Mouse (Mus musculus) spleen, adult 12 weeks (tissue): ENCODE measurements around the gene Tnfrsf26.
"Not testable (repeated sequence)": the region's sequence is repeated elsewhere in the genome, so short reads cannot be mapped to it uniquely, and the experiment has no call there.

Experiments used
- DNase-seq: peaks from one replicate; pipeline ENCODE4 v3.0.0; 2022; ENCODE audit warnings: low spot score

The Tnfrsf26 gene

GRCm38 (mm10) chr7:143628540-143628939, at the start of gene Tnfrsf26:
Gene Tnfrsf26 (minus strand): TSS chr7:143628722.
- DNase-seq, result no peak

GRCm38 (mm10) chr7:143666427-143667311, 38.1 kb upstream of the Tnfrsf26 start:
- DNase-seq, result no peak

DNA sequence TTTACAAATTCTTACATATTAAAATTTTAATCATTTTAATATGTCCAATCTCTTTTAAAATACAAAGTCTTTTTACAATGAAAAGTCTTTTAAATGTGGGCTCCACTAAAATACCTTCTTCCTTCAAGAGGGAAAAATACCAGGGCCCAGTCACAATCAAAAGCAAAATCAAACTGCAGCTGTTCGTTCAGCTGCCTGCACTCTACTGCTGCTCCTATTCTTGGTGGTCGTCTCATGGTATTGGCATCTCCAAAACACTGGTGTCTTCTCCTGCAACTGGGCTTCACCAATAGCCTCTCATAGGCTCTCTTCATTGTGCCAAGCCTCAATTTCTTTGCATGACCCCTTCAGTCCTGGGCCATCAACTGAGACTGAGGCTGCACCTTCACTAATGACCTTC, 34.9 kb upstream of the Tnfrsf26 start:
- no peak for DNase-seq

GRCm38 (mm10) chr7:143660797-143661196, 32.3 kb upstream of the Tnfrsf26 start:
- DNase-seq, result no peak

GRCm38 (mm10) chr7:143649769-143650346, 21.3 kb upstream of the Tnfrsf26 start:
- not testable (repeated sequence) for DNase-seq

DNA sequence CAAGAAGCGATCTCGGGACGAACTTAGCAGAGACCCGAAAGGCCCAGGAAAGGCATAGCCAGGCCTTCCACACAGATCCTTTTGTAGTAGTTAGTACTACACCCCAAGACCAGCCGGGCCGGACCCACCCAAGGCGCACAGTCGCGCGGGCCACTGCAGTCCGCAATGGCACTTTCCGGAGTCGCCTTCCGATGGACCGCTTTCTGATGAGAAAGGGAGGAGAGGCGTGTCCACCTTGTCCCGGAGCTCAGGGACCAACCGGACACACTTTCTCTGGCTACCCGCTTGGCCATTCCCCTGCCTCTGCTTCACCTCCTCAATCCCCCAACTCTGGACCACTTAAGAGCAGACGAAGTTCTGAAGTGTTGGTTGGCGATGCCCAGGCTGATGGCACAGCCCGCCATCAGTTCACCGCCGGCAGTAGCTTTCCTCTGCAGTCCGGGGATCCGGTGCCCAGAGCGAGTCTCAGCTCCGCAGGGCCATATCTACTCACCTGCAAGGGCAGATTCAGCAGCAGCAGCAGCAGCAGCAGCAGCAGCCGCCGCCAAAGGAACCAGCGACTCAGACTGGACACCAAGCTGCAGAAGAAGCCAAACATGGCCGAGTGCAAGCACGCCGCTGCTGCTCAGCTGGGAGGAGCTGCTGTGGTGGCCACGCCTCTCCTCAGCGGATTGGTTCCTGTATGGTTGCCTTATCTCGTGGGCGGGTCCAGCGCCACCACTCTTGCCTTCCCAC, 20.7 kb upstream of the Tnfrsf26 start, which contains the start of gene Tnfrsf22:
TSS of gene Tnfrsf22 (minus strand) at position 628 of the 735 bp plus-strand sequence.
- peak; percentile 67 for DNase-seq

DNA sequence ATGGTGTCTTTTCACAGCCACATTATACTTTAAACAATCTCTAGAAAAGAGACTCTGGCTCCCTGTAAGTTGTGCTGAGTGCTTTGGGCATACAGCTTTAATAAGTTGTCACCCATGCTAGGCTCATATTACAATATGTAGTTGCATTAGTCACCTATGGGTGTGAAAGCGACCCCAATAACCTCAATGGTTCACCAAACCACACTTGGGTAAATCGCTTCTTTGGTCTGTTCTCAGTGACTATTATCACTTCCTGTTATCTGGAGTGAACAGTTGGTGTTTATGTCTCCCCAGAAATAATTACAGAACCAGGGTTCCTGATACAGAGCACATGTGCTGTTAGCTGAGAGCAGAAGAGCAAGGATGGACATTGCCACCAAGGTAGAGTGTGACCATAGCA, 15.4 kb upstream of the Tnfrsf26 start:
- DNase-seq, result not testable (repeated sequence)

DNA sequence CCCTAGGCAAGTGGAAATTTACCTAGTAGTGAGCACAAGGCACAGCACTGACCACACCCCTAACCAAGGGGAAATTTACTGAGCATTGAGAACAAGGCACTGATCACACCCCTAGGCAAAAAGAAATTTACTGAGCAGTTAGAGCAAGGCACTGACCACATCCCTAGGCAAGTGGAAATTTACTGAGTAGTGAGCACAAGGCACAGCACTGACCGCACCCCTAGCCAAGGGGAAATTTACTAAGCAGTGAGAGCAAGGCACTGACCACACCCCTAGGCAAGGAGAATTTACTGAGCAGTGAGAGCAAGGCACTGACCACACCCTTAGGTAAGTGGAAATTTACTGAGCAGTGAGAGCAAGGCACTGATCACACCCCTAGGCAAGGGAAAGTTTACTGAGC, 8.2 kb upstream of the Tnfrsf26 start:
- DNase-seq, result no peak

GRCm38 (mm10) chr7:143631503-143631902, 3.0 kb upstream of the Tnfrsf26 start:
- DNase-seq, result no peak

- no peak for DNase-seq
These were observed 979 bp upstream of the Tnfrsf26 start for GRCm38 (mm10) chr7:143629501-143629900.

DNA sequence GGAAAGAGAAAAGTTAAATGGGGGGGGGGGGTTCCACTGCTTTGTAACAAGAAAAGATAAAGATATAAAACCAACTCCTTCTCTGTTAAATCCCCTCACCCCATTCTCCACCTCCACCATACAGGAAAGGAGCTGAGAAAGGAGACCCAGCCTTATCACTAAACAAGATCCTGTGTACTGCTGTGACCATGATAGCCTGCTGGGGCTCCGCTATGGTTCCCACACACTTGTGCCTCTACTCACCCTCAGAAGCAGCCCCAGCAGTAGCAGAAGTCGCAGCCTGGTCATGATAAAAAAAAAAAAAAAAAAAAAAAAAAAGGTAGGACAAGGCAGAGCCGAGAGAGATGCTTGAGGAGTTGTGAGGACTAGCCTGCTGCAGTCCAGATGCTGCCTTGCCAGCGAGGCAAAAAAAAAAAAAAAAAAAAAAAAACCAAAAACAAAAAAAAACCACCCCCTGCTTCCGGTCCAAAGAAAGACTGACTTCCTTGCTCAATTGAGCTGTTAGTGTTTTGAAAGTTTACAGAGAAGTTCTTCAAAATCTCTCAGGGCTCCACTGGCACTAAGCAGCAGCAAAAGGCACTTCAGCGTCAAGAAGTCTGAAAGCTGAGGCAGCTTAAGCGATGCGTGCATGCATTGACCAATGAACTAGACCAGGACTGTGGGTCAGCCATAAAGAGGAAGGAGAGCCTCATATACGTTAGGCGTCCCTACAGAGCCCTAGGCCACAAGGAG, 801 bp downstream of the Tnfrsf26 start:
- DNase-seq, result no peak

GRCm38 (mm10) chr7:143626178-143626577, 2.3 kb downstream of the Tnfrsf26 start:
- DNase-seq, result no peak

GRCm38 (mm10) chr7:143625151-143625550, 3.4 kb downstream of the Tnfrsf26 start:
- DNase-seq, result no peak

- DNase-seq, result no peak
These were observed 4.0 kb downstream of the Tnfrsf26 start for GRCm38 (mm10) chr7:143624561-143624960.

- DNase-seq, result no peak
These were observed 7.6 kb downstream of the Tnfrsf26 start for GRCm38 (mm10) chr7:143620951-143621350.

- DNase-seq, result no peak
These were observed 14.0 kb downstream of the Tnfrsf26 start for GRCm38 (mm10) chr7:143614404-143615135.

- no peak for DNase-seq
These were observed 16.3 kb downstream of the Tnfrsf26 start for GRCm38 (mm10) chr7:143612215-143612614.

- no peak for DNase-seq
These were observed 23.2 kb downstream of the Tnfrsf26 start for GRCm38 (mm10) chr7:143605321-143605720.

DNA sequence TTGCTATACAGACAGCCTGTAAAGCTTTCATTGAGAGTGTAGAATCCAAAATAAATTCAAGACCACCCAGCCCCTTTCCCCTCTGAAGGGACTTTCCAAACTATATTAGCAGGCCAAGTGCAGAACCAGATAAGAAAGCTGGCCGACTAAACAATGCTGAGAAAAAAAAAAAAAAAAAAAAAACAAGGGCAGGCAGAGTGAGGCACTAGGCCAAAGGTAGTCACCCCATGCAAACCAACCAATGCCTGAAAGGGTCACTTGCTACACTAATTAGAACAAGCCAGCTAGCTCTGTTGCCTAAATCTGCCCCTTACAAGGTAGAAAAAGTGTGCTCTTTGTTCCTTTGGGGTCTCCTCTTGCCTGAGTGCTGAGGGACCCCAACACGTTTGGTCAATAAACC, 23.6 kb downstream of the Tnfrsf26 start:
- no peak for DNase-seq

- no peak for DNase-seq
These were observed 26.8 kb downstream of the Tnfrsf26 start for GRCm38 (mm10) chr7:143601705-143602104.

DNA sequence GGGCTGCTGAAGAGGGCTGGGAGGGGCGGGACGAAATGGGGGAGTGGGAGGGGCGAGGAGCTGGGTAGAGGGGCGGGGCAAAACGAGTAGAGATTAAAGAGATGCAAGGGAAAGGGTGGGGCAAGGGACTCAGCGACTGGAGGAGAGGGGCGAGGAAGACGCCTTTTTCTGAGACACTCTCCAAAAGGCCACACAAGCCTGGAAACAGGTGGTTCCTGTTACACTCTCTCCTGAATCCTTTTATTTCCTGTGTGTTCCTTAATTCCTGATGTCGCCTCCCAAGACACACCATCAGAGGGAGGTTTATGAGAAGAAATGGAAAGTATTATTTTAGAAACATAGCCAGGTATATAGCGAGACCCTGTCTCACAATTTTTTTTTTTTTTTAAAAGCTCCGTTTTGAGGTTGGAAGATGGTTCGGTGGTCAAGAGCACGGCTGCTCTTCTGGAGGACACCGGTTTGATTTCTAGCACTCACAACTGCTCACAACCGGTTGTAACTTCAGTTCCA, 28.2 kb downstream of the Tnfrsf26 start:
- no peak for DNase-seq
